Mouse (Mus musculus) myocyte (in vitro differentiated cells): ENCODE measurements around the gene Gm525.
"Not testable (repeated sequence)": the region's sequence is repeated elsewhere in the genome, so short reads cannot be mapped to it uniquely, and the experiment has no call there.

Source experiments
- E2F4 ChIP-seq: IDR thresholded peaks from one replicate; pipeline ENCODE4 v1.6.1; 2011; ENCODE audit warnings: mild to moderate bottlenecking, control low read depth, moderate library complexity; ENCODE audit not compliant: insufficient read depth
- MYOG ChIP-seq, 3 experiments: IDR thresholded peaks; one replicate each; pipeline ENCODE4 v1.6.1; 2011; ENCODE audit warnings: control low read depth in 2 of 3, low read depth in 2 of 3, mild to moderate bottlenecking in 2 of 3; ENCODE audit not compliant: insufficient read length in 2 of 3, control insufficient read depth in 1 of 3, insufficient read depth in 1 of 3
- POLR2A ChIP-seq: IDR thresholded peaks from one replicate; pipeline ENCODE4 v1.6.1; 2011; ENCODE audit warnings: low read depth, mild to moderate bottlenecking, control low read depth, moderate library complexity; ENCODE audit not compliant: insufficient read length
- POLR2AphosphoS2 ChIP-seq: IDR thresholded peaks from one replicate; pipeline ENCODE4 v1.6.1; 2011; ENCODE audit warnings: low read depth, control low read depth; ENCODE audit not compliant: insufficient read length
- SRF ChIP-seq: IDR thresholded peaks from one replicate; pipeline ENCODE4 v1.6.1; 2011; ENCODE audit warnings: low read depth; ENCODE audit not compliant: control insufficient read depth, insufficient read length
- TCF12 ChIP-seq: IDR thresholded peaks from one replicate; pipeline ENCODE4 v1.6.1; 2011; ENCODE audit warnings: mild to moderate bottlenecking, control low read depth; ENCODE audit not compliant: poor library complexity, insufficient read depth, severe bottlenecking
- USF1 ChIP-seq: IDR thresholded peaks from one replicate; pipeline ENCODE4 v1.6.1; 2011; ENCODE audit warnings: low read depth, mild to moderate bottlenecking, control low read depth, moderate library complexity

- not testable (repeated sequence) for TF ChIP-seq POLR2A; TCF12; POLR2AphosphoS2; MYOG (IDR thresholded peaks at IDR 0.05; ENCODE audit: control insufficient read depth in 1 of 3, insufficient read depth in 1 of 3, insufficient read length in 2 of 3, low read depth in 2 of 3); SRF; E2F4; USF1
Measured at GRCm38 (mm10) chr11:89097292-89097691, 23.7 kb downstream of the Gm525 start.
